Mouse (Mus musculus) limb, embryonic 12.5 days (tissue): ENCODE data around the gene Mybpc1. TPM values are rescaled to one million over a fixed set of nuclear protein-coding genes. Genes with fewer than 3 reads are reported as not detected.
"Not testable (repeated sequence)": the region's sequence is repeated elsewhere in the genome, so short reads cannot be mapped to it uniquely, and the experiment has no call there.

Experiments
- ATAC-seq: fragments of 200-750 bp; cut with Nextera tagmentation; 2 replicates; pipeline ENCODE4 v1.8.0; 2017; ENCODE audit warnings: low read depth, moderate TSS enrichment; ENCODE audit not compliant: insufficient number of reproducible peaks, insufficient read depth, low FRiP score, low TSS enrichment
- H3K27ac ChIP-seq: fragments of 300-500 bp; sonication (generic); 2 replicates; pipeline ENCODE4 v1.5.1; 2016; ENCODE audit warnings: mild to moderate bottlenecking, moderate library complexity
- H3K27me3 ChIP-seq: fragments of 300-500 bp; sonication (generic); 2 replicates; pipeline ENCODE4 v1.6.1; 2016; ENCODE audit warnings: mild to moderate bottlenecking, moderate library complexity
- H3K36me3 ChIP-seq: fragments of 300-500 bp; sonication (generic); 2 replicates; pipeline ENCODE4 v1.6.1; 2016; ENCODE audit warnings: mild to moderate bottlenecking, moderate library complexity
- H3K4me1 ChIP-seq: fragments of 300-500 bp; sonication (generic); replicated peaks from 2 replicates; pipeline ENCODE4 v1.6.1; 2016
- H3K4me2 ChIP-seq: fragments of 300-500 bp; sonication (generic); 2 replicates; pipeline ENCODE4 v1.6.1; 2016; ENCODE audit warnings: mild to moderate bottlenecking, moderate library complexity
- H3K4me3 ChIP-seq: fragments of 300-500 bp; sonication (generic); replicated peaks from 2 replicates; pipeline ENCODE4 v1.5.1; 2016; ENCODE audit warnings: mild to moderate bottlenecking
- H3K9ac ChIP-seq: fragments of 300-500 bp; sonication (generic); replicated peaks from 2 replicates; pipeline ENCODE4 v1.6.1; 2016; ENCODE audit warnings: mild to moderate bottlenecking, moderate library complexity
- H3K9me3 ChIP-seq: fragments of 300-500 bp; sonication (generic); 2 replicates; pipeline ENCODE4 v1.6.1; 2016; ENCODE audit warnings: mild to moderate bottlenecking, moderate library complexity
- WGBS: fragments of 180-500 bp; shearing (Covaris S2); methylation state at CpG from one replicate; pipeline ENCODE4 v1.1.7; 2016; 5-methylcytosine and 5-hydroxymethylcytosine counted together
- polyA plus RNA-seq: library from polyadenylated mRNA; unstranded; fragments of >200 nt; fragmentation: Nextera tagmentation; extraction: Ambion mirVana; gene quantifications from 2 replicates; pipeline ENCODE4 v1.2.1, GENCODE M21; 2016

The Mybpc1 gene
- polyA plus RNA-seq, 1 experiment from 2014 or later: 19.4 TPM

DNA sequence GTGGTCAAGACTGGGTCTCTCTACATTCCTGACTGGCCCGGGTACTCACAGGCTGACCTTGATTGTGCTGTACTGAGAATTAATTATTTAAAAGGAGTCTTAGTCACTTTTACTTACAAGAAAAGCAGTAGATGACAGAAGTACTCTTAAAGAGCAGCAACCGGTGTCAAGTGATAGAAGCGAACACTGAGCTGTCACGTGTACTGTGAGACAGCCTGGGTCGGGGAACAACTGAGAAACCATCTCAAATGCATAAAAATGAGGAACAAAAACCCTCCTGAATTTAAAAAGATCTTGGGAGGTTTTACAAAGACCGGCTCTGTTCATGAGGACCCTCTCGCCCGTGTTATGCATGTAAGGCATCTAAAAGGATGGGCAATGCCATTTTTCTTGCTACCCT is 112.3 kb downstream of the Mybpc1 start:
- Histone ChIP-seq H3K4me2 (no peak overlapping the region), H3K4me3 (no peak overlapping the region), H3K27me3 (no peaks in the 10 kb centered on the region), H3K36me3 (no peaks in the 10 kb centered on the region), H3K9ac (no peak overlapping the region), H3K9me3 (no peaks in the 10 kb centered on the region), H3K27ac (no peak overlapping the region), H3K4me1 (peaks cover 18% of the 10 kb centered on the region)
- no peak for ATAC-seq
- WGBS: 82% methylated on average over 8 of the region's 8 CpGs

DNA sequence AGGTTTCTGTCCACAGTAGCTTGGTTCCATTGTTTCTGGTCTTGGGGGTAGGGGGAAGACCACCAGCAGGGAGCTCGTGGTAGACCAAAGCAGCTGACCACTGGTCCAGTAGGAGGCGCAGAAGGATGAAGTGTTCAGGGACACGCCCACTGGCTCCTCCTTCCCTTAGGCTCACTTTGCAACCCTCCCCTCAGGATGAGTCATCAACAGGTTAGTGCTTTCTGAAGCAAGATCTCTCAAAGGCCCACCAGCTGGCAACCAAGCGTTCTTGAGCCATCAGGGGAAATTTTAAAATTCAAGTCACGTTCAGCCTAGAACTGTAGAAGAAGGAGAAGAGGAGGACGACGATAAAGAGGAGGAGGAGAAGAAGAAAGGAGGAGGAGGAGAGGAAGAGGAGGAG is 113.3 kb downstream of the Mybpc1 start:
- Histone ChIP-seq H3K4me2 (no peak overlapping the region), H3K27me3 (no peaks in the 10 kb centered on the region), H3K9ac (no peak overlapping the region), H3K36me3 (no peaks in the 10 kb centered on the region), H3K4me1 (peaks cover 11% of the 10 kb centered on the region), H3K4me3 (no peak overlapping the region), H3K27ac (no peak overlapping the region), H3K9me3 (no peaks in the 10 kb centered on the region)
- no peak for ATAC-seq
- 66% methylated on average over 7 of the region's 7 CpGs for WGBS

DNA sequence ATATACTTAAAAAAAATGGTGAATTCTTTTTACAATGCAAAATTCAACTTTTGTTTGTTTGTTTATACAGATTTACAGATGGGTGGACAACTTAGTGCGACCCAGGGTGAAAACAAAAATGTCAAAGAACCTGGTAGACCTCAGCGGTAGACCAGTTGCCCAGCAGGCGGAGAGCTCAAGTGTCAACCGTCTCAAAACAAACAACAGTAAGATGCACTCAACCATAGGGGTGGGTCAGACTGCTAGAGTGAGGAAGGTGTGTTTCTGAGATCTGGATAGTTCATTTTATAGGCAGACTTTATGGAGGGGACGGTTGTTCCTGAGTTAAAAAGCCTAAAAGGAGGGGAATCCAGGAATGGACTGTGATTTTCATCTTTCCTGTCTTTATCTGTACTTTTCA is 116.3 kb downstream of the Mybpc1 start:
- Histone ChIP-seq H3K27ac (no peak overlapping the region), H3K27me3 (no peaks in the 10 kb centered on the region), H3K4me1 (0 out of 2 replicates have a peak, but pooled peaks cover 2% of the 10 kb centered on the region), H3K36me3 (peaks cover 15% of the 10 kb centered on the region), H3K4me2 (no peak overlapping the region), H3K9me3 (no peaks in the 10 kb centered on the region), H3K4me3 (no peak overlapping the region), H3K9ac (no peak overlapping the region)
- 87% methylated on average over 5 of the region's 5 CpGs for WGBS
- ATAC-seq: no peak

DNA sequence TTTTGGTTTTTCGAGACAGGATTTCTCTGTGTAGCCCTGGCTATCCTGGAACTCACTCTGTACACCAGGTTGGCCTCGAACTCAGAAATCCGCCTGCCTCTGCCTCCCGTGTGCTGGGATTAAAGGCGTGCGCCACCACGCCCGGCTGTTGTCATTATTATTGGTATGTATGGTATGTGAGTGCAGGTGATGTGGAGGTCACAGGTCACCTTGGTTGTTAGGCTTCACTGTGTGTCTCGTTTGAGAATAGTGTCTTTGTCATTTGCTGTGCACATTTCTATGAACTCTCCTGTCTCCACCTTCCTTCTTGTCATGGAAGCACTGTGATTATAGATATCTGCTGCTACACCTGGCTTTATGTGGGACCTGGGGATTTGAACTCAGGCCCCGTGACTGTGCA is 122.1 kb downstream of the Mybpc1 start:
- WGBS: 83% methylated on average over 10 of the region's 10 CpGs
- not testable (repeated sequence) for H3K9ac ChIP-seq, H3K27ac ChIP-seq, H3K27me3 ChIP-seq, H3K4me1 ChIP-seq, H3K9me3 ChIP-seq, H3K4me3 ChIP-seq, H3K4me2 ChIP-seq, ATAC-seq
- peaks cover 15% of the 10 kb centered on the region for H3K36me3 ChIP-seq

Other genes with a start within 250 kb of the Mybpc1 start
- gene Dram1, start 226.1 kb downstream of the Mybpc1 start, polyA plus RNA-seq: 0.49 and 0.55 TPM in 2 replicates
- gene Gnptab, start 226.0 kb downstream of the Mybpc1 start, polyA plus RNA-seq: 8.0 and 10.7 TPM in 2 replicates
- 0.39 TPM in 1 of 2 replicates, not detected in the other for gene Sycp3, start 145.6 kb downstream of the Mybpc1 start, polyA plus RNA-seq
- gene Chpt1, start 101.1 kb downstream of the Mybpc1 start, polyA plus RNA-seq: 26.9 and 34.9 TPM in 2 replicates
- gene Spic, start 79.9 kb upstream of the Mybpc1 start, polyA plus RNA-seq: not detected in 2 replicates
- gene Arl1, start 125.7 kb upstream of the Mybpc1 start, polyA plus RNA-seq: 179 and 190 TPM in 2 replicates
- gene Utp20, start 221.7 kb upstream of the Mybpc1 start, polyA plus RNA-seq: 26.3 and 27.4 TPM in 2 replicates